Mouse (Mus musculus) T-cell, adult 66 days (primary cell): ENCODE data around the gene Metrnl. TPM values are rescaled to one million over a fixed set of nuclear protein-coding genes. Genes with fewer than 3 reads are reported as not detected.

Experiments used
- total RNA-seq, 2 experiments: library from RNA; stranded (reverse); gene quantifications; 3 replicates in 1 of 2; 4 replicates in 1 of 2; pipeline ENCODE4 v1.2.4; 2023

The Metrnl gene
- 1 to 10 TPM; 2.1 to 2.4 TPM for total RNA-seq

GRCm38 (mm10) chr11:121701244-121701643 lies at the start of gene Metrnl:
Gene Metrnl (plus strand): TSS chr11:121701544.

GRCm38 (mm10) chr11:121672990-121673572 lies 28.3 kb upstream of the Metrnl start, which contains the start of gene B3gntl1:
Gene B3gntl1 (minus strand): TSS chr11:121673153.

Other genes with a start within 250 kb of the Metrnl start
- 10 to 100 TPM; 36.6 to 39.7 TPM for gene Tbcd, start 249.6 kb upstream of the Metrnl start, total RNA-seq
- gene Zfp750, start 182.2 kb upstream of the Metrnl start, total RNA-seq, result not detected
- gene B3gntl1, start 28.4 kb upstream of the Metrnl start, total RNA-seq, result 10 to 100 TPM; 13.8 to 16.8 TPM
- gene Ptchd3, start 128.7 kb downstream of the Metrnl start, total RNA-seq, result not detected